Mouse (Mus musculus) CH12.LX (cell line): ENCODE data around the gene Ap3s2. TPM values are rescaled to one million over a fixed set of nuclear protein-coding genes. Genes with fewer than 3 reads are reported as not detected.
A peak's percentile ranks its signal among the peaks of the same experiment; 100 is the strongest.

Source experiments
- DNase-seq: peaks from one replicate; pipeline ENCODE4 v3.0.0-alpha.2; 2013; ENCODE audit errors: extremely low read depth
- H3K27ac ChIP-seq: 2 replicates; pipeline ENCODE4 v1.5.1; 2012; ENCODE audit warnings: low read depth, mild to moderate bottlenecking, control low read depth, moderate library complexity; ENCODE audit not compliant: insufficient read depth
- H3K27me3 ChIP-seq: replicated peaks from 2 replicates; pipeline ENCODE3; 2012; ENCODE audit warnings: inconsistent platforms
- H3K36me3 ChIP-seq, 2 experiments: replicated peaks in 1 of 2; 2 replicates each; pipeline versions ENCODE3 to v1.6.1; 2012; ENCODE audit warnings: inconsistent platforms in 1 of 2, low read length in 1 of 2, mild to moderate bottlenecking in 1 of 2, mixed read lengths in 1 of 2, moderate library complexity in 1 of 2; ENCODE audit not compliant: control insufficient read depth in 1 of 2, insufficient read depth in 1 of 2
- H3K4me1 ChIP-seq, 2 experiments: 2 replicates each; pipeline ENCODE4 v1.6.1; 2012; ENCODE audit warnings: inconsistent platforms in 1 of 2, moderate library complexity in 1 of 2; ENCODE audit not compliant: insufficient read depth in 2 of 2, control insufficient read depth in 1 of 2
- H3K4me2 ChIP-seq: 2 replicates; pipeline ENCODE4 v1.6.1; 2012; ENCODE audit warnings: low read depth, mild to moderate bottlenecking, control low read depth; ENCODE audit not compliant: poor library complexity, insufficient read depth, severe bottlenecking
- H3K4me3 ChIP-seq, 3 experiments: fragments of 150-350 bp in 1 of 3; sonication (generic) in 1 of 3; replicated peaks in 1 of 3; 2 replicates each; pipeline versions ENCODE3 to v1.5.1; 2011 to 2012; ENCODE audit warnings: low read depth in 2 of 3, low read length in 2 of 3, mild to moderate bottlenecking in 2 of 3, moderate library complexity in 2 of 3, control low read depth in 1 of 3, improper control_type of control experiment in 1 of 3, inconsistent platforms in 1 of 3, mixed read lengths in 1 of 3; ENCODE audit not compliant: poor library complexity in 1 of 3
- H3K79me2 ChIP-seq: replicated peaks from 2 replicates; pipeline ENCODE4 v1.6.1; 2012; ENCODE audit warnings: mild to moderate bottlenecking, moderate library complexity; ENCODE audit not compliant: control insufficient read depth, poor library complexity, insufficient read depth, severe bottlenecking; ENCODE audit errors: extremely low read depth
- H3K9ac ChIP-seq: 2 replicates; pipeline ENCODE4 v1.6.1; 2012; ENCODE audit warnings: low read depth, mild to moderate bottlenecking, control low read depth, moderate library complexity; ENCODE audit not compliant: insufficient read depth
- H3K9me3 ChIP-seq: replicated peaks from 2 replicates; pipeline ENCODE3; 2012; ENCODE audit warnings: low read length, inconsistent platforms, mixed read lengths
- CHD1 ChIP-seq: IDR thresholded peaks from 2 replicates; pipeline ENCODE4 v1.6.1; 2012; ENCODE audit warnings: low read depth, low read length, improper control_type of control experiment, inconsistent platforms
- ELF1 ChIP-seq: IDR thresholded peaks from 2 replicates; pipeline ENCODE4 v1.6.1; 2014; ENCODE audit warnings: low read depth, mild to moderate bottlenecking, inconsistent platforms, low read length, improper control_type of control experiment
- ETS1 ChIP-seq: conservative IDR thresholded peaks from 2 replicates; pipeline ENCODE4 v1.6.1; 2012; ENCODE audit warnings: low read depth, mild to moderate bottlenecking, inconsistent platforms, low read length, improper control_type of control experiment, moderate library complexity
- MEF2A ChIP-seq: IDR thresholded peaks from 2 replicates; pipeline ENCODE4 v1.6.1; 2014; ENCODE audit warnings: low read depth, mild to moderate bottlenecking, inconsistent platforms, low read length, improper control_type of control experiment, borderline replicate concordance
- MYC ChIP-seq: IDR thresholded peaks from 2 replicates; pipeline ENCODE4 v1.6.1; 2011; ENCODE audit warnings: low read depth, mild to moderate bottlenecking, improper control_type of control experiment, low read length
- TBP ChIP-seq: conservative IDR thresholded peaks from 2 replicates; pipeline ENCODE4 v1.6.1; 2011; ENCODE audit warnings: low read depth, low read length, improper control_type of control experiment
- ZKSCAN1 ChIP-seq: IDR thresholded peaks from 2 replicates; pipeline ENCODE4 v1.6.1; 2012; ENCODE audit warnings: low read depth, inconsistent platforms, low read length, improper control_type of control experiment, borderline replicate concordance
- dilution Hi-C: fragments of 300-500 bp; cut with MboI; formaldehyde crosslinking; loops from 2 replicates; pipeline ENCODE4 v1.14.3; 2020; ENCODE audit warnings: low sequenced_read_pairs; ENCODE audit not compliant: extremely low pct_unique_long_range_greater_than_20kb, extremely low pct_ligation_motif_present
- in situ Hi-C: fragments of 300-500 bp; cut with MboI; formaldehyde crosslinking; loops from 3 replicates; pipeline ENCODE4 v1.14.3; 2019; ENCODE audit warnings: low sequenced_read_pairs, low pct_ligation_motif_present, low pct_unique_long_range_greater_than_20kb, mixed read lengths
- polyA plus RNA-seq: library from polyadenylated mRNA; unstranded; fragments of >175 nt; gene quantifications from 2 replicates; pipeline ENCODE4 v1.2.1, GENCODE M21; 2012; ENCODE audit warnings: low read depth; ENCODE audit not compliant: insufficient read length
- total RNA-seq, 2 experiments: library from RNA; depleted of rRNA; stranded (reverse); fragments of 300-350 nt in 1 of 2; fragments of >200 nt in 1 of 2; gene quantifications; 2 replicates each; pipeline ENCODE4 v1.2.3; 2012 to 2014

Ap3s2 gene
- total and polyA plus RNA-seq, 3 experiments: 12.7 to 21.8 (median 14.9) TPM

DNA sequence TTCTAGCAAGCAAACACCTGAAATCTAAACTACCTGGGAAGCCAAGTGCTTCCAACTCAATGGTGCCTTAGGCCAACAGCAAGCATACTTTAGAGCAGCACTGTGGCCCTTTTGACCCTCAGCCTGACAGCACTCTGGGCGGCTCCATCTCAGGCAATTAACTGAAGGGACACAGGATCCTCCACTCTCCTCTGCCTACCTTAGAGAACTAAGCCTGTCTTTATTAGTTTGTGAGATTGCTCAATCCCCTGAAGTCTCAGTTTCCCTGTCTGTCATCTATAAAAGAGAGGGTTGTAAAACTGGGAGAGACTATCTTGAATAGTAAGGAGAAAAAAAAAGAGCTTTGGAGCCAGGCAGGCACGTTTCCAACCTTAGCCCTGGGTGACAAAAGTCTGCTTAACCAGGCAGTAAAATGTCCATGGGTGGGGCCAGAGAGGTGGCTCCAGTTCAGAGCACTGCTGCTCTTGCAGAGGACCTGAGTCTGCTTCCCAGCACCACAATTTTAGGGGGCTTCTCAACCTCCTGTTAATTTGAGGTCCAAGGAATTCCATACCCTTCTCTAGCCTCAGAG lies 41.9 kb downstream of the Ap3s2 start:
- dilution Hi-C loops: no loop called here

GRCm38 (mm10) chr7:79873407-79873806 lies 47.0 kb downstream of the Ap3s2 start:
- TF ChIP-seq MEF2A: no peak
- TF ChIP-seq ELF1: no peak
- no peak for TF ChIP-seq MYC
- TF ChIP-seq, all 38 proteins: peak for 0
- no peak for DNase-seq
- Histone ChIP-seq H3K27ac (no peak overlapping the region), H3K4me2 (no peak overlapping the region), H3K27me3 (no peaks in the 10 kb centered on the region), H3K36me3 (peaks cover 0 to 23% of the 10 kb centered on the region in 2 experiments), H3K9me3 (no peaks in the 10 kb centered on the region), H3K4me3 (no peak overlapping the region), H3K4me1 (peaks cover 9 to 10% of the 10 kb centered on the region in 2 experiments), H3K79me2 (no peaks in the 10 kb centered on the region), H3K9ac (no peak overlapping the region)
- in situ Hi-C loops: no loop called here
- dilution Hi-C loops: no loop called here

More for the DNA sequence above, 41.9 kb downstream of the Ap3s2 start:
- TF ChIP-seq ETS1: no peak
- TF ChIP-seq TBP: no peak
- no peak for TF ChIP-seq CHD1
- Histone ChIP-seq H3K9ac (no peak overlapping the region), H3K4me2 (no peak overlapping the region), H3K4me3 (no peak overlapping the region), H3K79me2 (no peaks in the 10 kb centered on the region), H3K9me3 (no peaks in the 10 kb centered on the region), H3K27me3 (no peaks in the 10 kb centered on the region), H3K27ac (no peak overlapping the region), H3K36me3 (peaks cover 27 to 74% of the 10 kb centered on the region in 2 experiments), H3K4me1 (peaks cover 3 to 5% of the 10 kb centered on the region in 2 experiments; a peak in 2 of 4 replicates)
- no peak for DNase-seq
- in situ Hi-C loops: no loop called here

DNA sequence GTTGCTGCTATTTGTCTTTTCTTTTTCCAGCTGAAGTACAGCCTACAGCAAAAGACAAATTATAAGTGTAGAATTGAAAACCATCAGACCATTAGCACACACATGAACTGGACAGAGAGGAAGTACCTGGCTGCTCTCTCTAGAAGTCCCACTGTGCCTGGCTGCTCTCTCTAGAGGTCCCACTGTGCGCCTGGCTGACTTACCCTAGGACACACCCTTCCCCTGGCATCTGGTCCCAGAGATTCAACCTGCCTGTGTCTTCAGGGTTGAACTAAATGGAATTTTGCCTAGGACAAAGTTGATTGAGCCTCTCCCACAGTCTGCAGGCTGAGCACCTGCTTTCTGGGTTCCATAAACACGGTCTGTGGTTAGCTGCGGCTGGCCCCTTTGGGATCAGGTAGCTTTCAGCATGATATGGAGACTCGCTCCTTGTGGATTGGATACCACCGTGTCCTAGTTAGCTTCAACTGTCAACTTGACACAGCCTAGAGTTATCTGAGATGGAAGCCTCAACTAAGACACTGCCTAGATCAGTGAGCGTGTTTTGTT lies 48.6 kb downstream of the Ap3s2 start:
- DNase-seq: no peak
- 0 out of 2 replicates have a peak, but pooled peaks have one; percentile 14 for TF ChIP-seq ZKSCAN1
- TF ChIP-seq ELF1: no peak
- TF ChIP-seq, all 38 proteins: peak for 1
- H3K4me3 ChIP-seq: no peak overlapping the region
- in situ Hi-C loops (no loop called here), dilution Hi-C loops (no loop called here)
- no peak overlapping the region for H3K4me2 ChIP-seq
- H3K27ac ChIP-seq: no peak overlapping the region
- H3K27me3 ChIP-seq: no peaks in the 10 kb centered on the region
- H3K9me3 ChIP-seq: no peaks in the 10 kb centered on the region
- peaks cover 0 to 14% of the 10 kb centered on the region in 2 experiments for H3K36me3 ChIP-seq
- no peak overlapping the region for H3K9ac ChIP-seq
- no peaks in the 10 kb centered on the region for H3K79me2 ChIP-seq
- H3K4me1 ChIP-seq: peaks cover 15 to 22% of the 10 kb centered on the region in 2 experiments
